Mouse (Mus musculus): ENCODE results near the gene Raet1e. TPM values are rescaled to one million over a fixed set of nuclear protein-coding genes. Genes with fewer than 3 reads are reported as not detected.
"Not testable (repeated sequence)": the region's sequence is repeated elsewhere in the genome, so short reads cannot be mapped to it uniquely, and the experiment has no call there.

Raet1e gene
- total RNA-seq, 2 experiments from 2014 or later, result not detected

DNA sequence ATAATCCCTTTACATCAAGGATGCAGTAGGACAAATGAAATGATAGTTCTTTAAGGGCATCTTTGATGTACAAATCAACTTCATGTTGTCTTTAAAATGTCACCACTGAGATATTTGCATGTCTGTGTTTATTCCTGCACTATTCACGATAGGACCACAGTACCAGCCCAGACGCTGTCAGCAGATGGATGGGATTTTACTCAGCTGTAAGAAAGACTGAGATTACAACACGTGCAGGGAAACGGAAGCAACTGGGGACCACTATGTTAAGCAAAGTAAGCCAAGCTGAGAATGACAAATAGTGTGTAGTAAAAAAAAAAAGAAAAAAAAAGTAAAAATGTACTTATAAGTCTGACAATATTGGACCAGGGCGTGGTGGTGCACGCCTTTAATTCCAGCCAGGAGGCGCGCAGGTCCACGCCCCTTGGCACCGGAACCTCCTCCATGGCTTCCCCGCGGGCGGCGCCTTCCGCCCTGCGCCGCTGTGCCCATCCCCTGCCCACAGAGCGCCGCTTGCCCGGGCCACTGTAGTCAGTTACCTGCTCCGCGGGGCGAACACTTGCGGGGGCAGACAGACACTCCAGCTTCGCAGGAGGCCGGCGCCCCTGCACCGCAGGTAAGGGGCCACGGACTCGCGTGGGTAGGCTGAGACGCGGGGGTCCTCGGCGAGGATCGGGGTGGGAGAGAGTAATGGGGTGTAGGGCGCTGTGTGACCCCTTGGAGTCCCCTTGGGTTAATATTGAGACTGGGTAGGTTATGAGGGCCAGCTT lies 114.7 kb downstream of the Raet1e start:
- DNase-seq (ENCODE audit: low spot score in 2 of 2), result not testable (repeated sequence)

DNA sequence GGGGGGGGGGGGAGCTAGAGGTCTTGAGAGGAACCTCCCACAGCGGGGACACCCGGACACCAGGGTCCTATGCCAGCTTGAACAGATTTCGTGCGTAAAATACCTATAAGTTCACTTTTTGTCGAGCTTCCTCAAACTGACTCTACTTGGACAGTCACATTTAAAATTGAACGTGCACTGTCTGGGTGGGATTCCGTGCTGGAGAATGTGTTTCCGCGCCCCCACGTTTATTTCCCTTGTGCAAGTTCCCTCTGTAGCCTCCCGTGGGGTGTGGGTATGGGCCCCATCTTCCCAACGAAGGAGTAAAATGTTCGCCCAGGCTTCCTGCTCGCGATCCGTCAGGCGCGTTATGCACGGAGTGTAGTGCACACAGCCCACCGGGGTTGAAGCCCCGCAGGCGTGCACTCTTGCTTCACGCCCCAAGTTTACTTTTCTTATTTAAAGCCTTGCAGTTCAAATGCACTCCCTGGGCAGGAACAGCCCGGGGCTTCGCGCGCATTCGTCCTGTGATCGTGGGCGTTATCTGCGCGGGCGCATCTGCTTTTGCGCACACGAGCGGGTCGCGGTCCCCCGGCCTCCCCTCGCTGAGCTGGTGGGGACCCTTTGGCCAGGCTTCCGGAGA lies 115.4 kb downstream of the Raet1e start:
- no peak for DNase-seq (ENCODE audit: low spot score in 2 of 2)

DNA sequence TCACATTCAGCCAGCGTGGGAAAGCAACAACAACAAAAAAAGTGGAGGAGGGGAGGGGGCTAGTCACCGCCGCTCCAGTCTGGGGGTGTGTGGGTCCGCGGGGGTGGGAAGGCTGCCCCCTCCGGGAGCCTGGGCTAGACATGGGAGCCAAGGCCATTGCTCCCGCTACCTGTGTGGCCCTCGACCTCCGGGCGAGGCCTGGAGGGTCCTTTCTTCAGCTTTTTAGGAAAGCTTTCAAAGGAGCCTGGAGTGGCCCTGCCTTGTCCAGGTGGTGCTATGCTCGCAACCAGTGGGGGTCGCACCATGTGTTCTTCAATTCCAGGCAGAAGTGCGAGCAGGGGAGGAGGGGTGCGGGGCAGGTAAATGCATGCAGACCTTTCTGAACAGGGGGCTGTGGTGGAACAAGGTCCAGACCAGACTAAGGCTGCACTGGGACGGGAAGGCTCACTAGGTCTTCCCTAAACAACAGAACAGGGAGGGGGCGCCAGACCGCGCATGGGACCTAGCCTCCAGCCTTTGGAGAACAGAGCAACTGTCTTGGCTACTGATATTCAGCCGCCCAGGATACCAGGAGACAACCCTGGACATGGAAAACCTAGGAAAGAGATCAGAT lies 116.2 kb downstream of the Raet1e start:
- no peak for DNase-seq (ENCODE audit: low spot score in 2 of 2)

DNA sequence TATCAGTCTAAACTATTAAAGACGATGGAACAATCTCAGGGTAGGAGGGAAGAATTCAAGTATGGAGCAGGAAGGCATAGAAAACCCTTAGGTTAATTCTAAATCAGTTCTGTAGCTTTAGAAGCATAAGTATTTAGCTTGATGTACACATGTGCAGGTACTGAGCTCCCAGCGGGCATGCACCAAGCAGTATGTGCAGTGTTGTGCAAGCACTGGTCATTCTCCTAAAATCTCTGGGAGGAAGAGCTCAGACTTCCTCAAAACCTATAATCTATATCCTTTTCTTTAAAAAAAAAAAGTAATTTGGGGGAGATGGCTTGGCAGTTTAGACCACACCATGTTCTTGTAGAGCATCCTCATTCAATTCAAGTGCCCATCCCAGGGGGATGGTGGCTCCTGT lies 120.1 kb downstream of the Raet1e start:
- not testable (repeated sequence) for DNase-seq (ENCODE audit: low spot score in 2 of 2)

DNA sequence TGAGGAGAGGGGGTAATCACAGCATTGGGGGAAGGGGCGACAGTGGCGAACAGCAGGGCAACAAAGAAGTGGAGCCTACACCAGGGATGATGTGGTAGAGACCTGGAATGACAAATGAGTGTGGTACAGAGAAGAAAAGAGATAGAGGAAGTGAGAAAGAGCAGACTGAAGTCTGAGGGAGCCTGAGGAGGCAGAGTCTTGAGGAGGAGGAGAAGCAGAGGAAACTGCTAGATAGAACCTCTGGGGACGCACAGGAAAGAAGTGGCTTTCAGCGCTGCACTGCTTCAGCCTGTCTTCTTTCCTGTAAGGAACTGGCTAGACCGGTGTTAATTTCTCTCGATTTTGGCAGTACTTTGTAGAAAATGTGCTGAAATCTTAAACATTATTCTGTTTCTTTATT lies 124.4 kb downstream of the Raet1e start:
- no peak for DNase-seq (ENCODE audit: low spot score in 2 of 2)

DNA sequence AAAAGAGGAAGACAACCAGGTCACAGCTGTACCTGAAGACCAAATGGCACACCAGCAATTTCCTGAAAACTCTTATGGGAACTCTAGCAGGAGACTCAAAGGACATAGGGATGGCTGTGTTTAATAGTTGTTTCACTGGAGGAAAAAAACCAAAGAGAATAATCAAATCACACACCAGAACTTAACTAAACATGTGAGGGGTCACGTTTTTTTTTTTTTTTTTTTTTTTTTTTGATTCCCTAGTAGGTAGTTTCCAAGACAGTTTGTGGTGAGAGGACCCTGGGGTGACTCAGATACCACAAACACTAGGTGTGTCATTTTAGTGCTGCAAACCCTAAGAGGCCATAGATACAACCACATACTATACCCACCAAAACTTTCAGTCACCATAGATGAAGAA lies 137.3 kb downstream of the Raet1e start:
- DNase-seq (ENCODE audit: low spot score in 2 of 2), result no peak

DNA sequence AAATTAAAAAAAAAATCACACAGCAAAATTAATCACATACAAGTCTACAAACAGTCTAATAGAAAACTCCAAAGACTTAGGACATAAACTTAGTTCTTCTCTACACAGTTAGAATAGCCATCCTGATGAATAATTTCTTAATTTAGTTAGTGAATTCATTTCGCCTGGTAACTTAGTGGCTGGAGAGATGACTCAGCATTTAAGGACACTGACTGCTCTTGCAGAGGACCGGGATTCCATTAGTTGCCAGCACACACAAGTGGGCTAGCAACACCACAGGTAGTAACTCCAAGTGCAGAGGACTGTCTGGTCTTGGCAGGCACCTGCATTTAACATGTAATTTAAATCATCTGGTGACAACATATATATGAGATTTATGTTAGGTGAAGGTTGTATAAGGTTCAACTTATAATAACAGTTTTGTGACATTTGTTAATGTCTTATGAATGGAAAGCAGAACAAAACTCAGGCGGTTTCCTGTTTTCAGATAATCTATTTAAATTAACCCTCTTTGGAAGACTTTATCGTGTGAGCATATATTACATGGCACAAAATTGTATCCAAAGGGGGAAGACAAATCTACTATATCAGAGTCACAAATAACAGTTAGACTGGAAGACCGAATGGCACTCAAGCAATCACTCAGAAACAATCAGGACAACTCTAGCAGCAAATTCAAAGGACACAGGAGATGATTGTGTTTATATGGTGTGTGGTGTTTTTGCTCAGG lies 138.8 kb downstream of the Raet1e start:
- no peak for DNase-seq (ENCODE audit: low spot score in 2 of 2)

DNA sequence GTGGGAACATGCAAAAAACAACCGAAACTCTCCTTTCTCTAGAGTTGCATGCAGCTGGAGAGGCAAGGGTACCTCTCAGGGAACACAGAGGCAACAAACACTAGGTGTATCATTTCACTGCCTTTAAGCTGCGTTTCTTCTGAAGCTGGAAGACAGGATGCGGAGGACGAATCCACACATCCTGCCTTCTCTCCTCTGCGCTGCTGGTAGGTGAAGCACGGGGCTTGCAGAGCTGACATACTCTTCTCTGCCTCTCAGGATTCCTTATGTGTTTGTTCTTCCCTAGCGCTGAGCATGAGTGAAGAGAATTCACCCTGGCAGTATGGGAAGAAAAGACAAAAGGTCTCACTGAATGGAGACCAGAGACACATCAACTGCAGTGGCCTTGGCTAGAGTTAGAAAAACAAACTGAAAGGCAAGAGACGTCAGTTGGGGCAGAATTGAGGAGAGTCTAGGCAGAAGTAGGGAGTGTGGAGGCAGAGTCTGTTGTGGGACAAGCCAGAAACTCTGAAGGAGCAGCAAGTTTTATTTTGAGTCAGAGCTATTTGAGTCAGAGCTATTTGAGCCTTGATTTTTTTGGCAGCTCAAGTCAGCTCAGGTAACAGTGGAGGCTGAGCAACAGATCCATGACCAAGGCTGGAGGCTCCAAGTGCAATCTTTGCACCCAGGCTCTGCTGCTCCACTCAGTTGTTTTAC lies 139.5 kb downstream of the Raet1e start:
- no peak for DNase-seq (ENCODE audit: low spot score in 2 of 2)

DNA sequence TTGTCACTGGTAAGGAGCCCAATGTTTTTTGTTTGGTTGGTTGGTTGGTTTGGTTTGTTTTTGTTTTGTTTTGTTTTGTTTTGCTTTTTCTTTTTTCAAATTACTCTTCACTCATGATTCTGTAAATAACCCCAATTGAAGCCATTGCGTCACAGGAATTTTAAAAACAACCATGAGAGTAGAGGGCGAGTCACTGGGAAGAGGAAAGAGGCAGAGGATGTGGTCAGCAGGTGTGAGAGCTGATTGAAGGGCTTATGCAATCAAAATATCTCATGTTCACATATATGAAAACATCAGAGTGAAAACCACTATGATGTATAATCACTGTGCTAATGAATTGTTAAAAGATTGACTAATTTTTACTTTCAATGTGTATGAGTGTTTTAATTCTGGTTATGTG lies 141.0 kb downstream of the Raet1e start:
- DNase-seq (ENCODE audit: low spot score in 2 of 2), result no peak

DNA sequence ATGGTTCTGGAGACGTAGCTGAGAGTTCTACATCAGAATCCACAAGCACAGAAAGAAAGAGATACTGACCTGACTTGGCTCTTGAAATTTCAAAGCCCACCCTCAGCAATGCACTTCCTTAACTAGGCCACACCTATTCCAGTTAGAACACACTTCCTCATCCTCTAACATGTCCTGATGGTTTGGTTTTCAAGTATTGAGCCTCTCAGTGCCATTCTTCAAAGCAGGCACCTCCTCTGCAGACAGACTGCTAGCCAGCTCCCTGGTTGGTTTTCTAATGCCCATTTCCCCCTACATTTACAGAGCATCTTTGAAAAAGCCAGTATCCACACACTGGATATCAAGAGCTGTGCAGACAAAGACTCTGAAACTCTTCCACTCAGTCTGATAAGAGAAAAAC lies 143.3 kb downstream of the Raet1e start:
- no peak for DNase-seq (ENCODE audit: low spot score in 2 of 2)

DNA sequence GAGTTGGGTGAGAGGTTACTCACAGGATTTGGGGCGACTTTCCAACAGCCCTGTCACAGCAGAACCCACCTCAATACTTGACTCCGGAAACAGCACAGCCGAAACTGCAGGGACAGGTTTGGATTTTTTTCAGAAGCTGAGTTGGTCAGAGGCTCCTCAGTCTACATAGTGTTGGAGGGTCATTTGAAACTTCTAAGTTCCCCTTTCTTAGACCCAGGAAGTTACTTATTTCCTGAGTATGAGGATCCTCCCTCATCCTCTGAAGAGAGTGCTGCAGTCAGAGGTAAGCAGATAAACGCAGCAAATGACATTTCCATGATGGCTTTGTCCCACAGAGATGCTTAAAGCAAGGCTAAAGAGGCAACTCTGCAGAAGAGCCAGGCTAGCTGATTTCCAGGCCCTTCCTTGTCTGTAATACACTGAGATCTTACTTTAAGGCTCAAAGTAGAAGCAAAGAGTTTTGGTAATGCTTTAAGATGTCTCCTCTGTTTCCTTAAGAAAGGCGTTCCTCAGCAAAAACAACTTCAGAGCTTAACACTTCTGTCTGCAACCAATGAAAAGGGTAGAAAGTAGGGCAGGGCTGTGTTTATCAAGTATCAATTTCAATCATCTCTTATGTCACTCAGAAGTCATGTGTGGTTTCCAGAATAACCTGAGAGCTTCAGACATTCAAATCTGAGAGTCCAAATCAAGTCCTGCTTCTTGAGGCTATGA lies 144.1 kb downstream of the Raet1e start:
- DNase-seq (ENCODE audit: low spot score in 2 of 2), result no peak

DNA sequence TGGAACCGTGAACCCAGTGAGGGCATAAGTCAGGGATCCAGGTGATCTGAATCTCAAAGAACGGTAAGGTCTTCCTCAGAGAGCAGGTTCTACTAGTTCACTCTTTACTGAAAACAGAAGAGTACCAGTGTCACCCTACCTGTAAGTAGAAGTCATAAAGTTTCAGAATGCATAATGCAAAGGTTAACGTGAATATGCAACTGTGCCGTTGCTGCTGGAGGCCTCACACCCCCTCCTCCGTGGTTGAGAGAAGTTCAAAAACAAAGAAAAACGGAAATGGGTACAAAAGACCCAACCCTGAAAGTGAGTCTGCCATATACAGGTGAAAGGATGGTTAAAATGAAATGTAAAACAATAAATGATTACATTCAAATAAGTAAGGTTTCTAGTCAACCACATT lies 145.4 kb downstream of the Raet1e start:
- no peak for DNase-seq (ENCODE audit: low spot score in 2 of 2)

DNA sequence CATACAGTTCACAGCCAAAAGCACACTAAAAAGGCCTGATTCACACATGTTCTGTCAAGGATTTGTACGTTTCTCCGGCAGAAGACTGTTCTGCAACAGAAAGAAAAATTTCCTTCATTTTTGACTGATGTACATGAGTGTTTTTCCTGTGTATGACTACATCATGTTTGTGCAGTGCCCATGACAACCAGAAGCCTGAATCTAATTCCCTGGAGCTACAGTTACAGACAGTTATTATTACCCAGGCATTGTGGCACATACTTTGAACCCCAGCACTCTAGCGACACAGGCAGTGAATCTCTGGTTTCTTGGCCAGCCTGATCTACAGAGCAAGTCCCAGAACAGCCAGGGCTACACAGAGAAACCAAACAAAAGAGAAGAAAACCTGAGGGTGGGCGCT lies 147.4 kb downstream of the Raet1e start:
- DNase-seq (ENCODE audit: low spot score in 2 of 2), result no peak

DNA sequence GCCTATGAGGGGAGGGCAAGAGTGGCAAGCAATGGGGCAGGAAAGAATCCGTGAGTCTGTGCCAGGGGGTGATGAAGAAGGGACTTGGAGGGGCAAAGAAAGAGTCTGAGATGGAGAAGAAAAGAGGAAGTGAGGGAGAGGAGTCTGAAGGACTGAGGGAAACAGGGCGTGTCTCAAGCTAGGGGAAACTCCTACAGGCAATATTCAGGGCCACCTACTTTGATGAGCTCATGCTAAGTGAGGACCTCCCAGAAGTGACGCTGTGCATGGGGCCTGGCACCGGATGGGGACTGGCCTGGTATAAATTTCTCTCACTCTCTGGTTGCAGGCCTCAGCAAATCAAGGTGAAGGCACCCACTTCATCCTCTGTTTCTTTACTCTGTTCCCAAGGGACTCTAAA lies 148.1 kb downstream of the Raet1e start:
- DNase-seq (ENCODE audit: low spot score in 2 of 2), result no peak

DNA sequence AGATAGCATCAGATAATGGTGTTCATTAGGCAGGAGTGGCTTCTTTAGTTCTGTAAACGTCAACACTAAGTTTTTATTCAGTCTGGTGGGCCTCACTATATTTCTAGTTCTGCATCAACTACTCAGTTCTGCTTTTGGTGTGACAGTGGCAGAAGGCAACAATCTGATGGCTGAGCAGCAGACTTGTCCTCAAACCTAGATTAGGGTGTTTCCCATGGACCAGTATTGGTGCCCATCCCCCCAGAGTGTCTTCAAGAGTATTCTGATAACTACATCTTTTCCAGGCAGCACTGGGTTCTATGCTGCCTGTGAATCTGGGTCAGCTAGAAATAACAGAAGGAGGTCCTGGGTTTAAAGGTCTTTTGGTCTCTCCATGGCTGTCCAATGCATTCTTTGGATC lies 149.9 kb downstream of the Raet1e start:
- DNase-seq (ENCODE audit: low spot score in 2 of 2), result no peak

DNA sequence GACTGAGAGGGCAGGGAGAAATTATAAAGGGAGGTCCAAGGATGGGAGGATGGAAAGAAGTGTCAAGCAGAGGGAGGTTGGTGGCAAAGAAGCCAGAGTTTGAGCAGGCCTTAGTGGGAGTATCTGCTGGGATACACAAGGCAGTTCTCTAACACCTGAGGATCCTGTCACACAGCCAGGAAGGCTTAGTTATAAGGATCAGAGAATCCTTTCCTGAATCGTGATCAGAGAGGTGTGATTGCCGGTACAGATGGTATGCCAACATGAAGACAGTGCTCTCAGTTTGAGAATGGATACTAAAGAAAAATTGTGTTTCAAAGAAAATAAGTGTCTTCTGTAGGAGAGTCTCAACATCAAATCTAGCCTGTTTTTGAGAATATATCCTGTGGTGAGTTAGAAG lies 164.5 kb downstream of the Raet1e start:
- DNase-seq (ENCODE audit: low spot score in 2 of 2), result no peak

DNA sequence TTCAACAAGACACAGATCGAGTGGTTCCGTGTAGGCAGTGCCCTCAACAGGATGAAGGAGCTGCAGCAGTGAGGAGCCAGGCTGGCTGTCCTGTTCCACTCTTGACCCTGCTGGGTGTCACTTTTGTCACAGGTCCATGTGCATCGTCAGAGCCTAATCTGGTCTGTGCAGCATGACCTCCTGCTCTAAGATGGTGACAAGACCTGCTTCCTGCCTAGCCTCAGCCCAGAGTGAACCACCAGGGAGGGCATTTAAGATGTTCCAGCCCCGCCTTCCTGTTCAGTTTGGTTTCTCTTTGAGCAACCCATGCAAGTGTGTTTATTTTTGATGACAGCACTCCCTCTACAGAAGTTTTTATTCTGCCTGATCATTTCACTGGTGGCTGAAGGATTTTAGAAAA lies 187.4 kb downstream of the Raet1e start:
- DNase-seq (ENCODE audit: low spot score in 2 of 2), result not testable (repeated sequence)

DNA sequence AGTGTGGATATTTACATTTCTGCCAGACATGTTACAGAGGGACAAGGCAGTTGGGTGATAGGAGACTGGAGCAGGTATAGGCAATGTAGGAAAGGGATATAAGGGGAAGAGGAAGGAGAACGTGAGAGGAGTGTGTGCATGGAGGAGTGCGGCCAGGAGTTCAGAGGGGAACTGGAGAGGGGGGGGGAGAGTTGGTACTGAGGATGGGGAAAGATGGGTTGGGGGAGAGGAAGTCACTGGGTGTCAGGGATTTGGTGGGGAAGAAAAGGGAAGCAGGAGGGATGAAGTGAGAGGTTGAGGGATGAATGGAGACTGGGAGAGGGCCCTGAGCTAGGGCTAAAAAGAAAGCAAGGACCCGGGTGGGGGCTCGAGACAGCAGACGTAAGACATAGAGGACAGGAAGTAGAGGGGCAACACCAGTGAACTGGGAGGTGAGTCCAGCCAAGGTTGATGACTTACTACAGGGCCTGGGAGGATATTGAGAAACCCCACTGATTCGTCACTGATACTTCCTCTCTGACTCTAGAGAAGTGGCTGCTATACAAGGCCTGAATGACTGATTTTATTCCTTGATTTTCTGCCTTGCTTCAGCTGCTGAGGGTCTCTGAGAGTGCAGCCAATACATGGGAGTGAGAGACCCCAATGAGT lies 195.3 kb downstream of the Raet1e start:
- DNase-seq (ENCODE audit: low spot score in 2 of 2), result not testable (repeated sequence)

DNA sequence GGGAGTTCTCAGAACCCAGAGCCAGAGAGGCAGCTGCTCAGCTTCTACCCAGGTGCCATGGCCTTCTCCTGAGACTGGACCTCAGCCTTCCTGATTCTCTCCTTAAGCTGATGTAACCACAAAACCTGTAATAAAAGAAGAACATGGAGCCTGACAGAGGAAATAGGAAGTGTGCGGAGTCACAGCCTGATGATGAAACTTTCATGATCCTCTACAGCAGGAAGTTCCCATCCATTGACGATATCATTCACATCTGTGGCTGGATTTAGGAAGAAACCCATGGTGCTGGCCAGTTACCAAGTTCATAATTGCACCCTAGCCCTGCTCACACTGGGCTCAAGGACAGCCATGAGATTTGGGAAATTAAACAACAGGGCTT lies 195.8 kb downstream of the Raet1e start:
- DNase-seq (ENCODE audit: low spot score in 2 of 2), result not testable (repeated sequence)

DNA sequence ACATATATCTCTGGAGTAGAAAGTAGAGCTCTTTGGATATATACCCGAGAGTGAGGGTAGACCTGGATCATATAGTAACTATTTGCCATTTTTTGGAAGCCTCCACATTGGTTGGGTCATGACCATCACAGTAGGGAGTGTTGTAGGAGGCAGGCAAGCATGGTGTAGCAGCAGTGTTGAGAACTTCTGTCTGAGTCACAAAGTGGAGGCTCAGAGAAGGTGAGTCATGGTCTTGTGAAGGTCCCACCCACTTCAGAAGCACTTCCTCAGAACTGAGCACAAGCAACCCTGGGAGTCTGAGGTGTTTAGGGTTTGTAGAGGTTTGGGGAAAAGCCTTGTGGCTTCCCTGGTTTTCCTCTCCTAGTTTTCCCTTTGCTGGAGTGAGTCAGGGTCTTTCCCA lies 199.0 kb downstream of the Raet1e start:
- not testable (repeated sequence) for DNase-seq (ENCODE audit: low spot score in 2 of 2)

Measured in layer of hippocampus, postnatal 14 days (tissue).